Mouse (Mus musculus) testis, adult 2 months (tissue): ENCODE results near the gene Hist2h2ab. TPM values are rescaled to one million over a fixed set of nuclear protein-coding genes. Genes with fewer than 3 reads are reported as not detected.
A peak's percentile ranks its signal among the peaks of the same experiment; 100 is the strongest.
"Not testable (repeated sequence)": the region's sequence is repeated elsewhere in the genome, so short reads cannot be mapped to it uniquely, and the experiment has no call there.

Experiments used
- H3K27ac ChIP-seq: fragments of 200-500 bp; 2 replicates; pipeline ENCODE4 v1.5.1; 2012; ENCODE audit warnings: low read depth, low read length; ENCODE audit not compliant: control insufficient read depth, insufficient read depth
- H3K27me3 ChIP-seq: fragments of 200-500 bp; 2 replicates; pipeline ENCODE4 v1.6.1; 2012; ENCODE audit warnings: mild to moderate bottlenecking, low read length, moderate library complexity; ENCODE audit not compliant: control insufficient read depth, insufficient read depth
- H3K36me3 ChIP-seq: fragments of 200-500 bp; 2 replicates; pipeline ENCODE4 v1.6.1; 2012; ENCODE audit warnings: mild to moderate bottlenecking, low read length; ENCODE audit not compliant: control insufficient read depth, insufficient read depth
- H3K4me1 ChIP-seq: fragments of 200-500 bp; 2 replicates; pipeline ENCODE4 v1.6.1; 2012; ENCODE audit warnings: low read length; ENCODE audit not compliant: control insufficient read depth, insufficient read depth
- H3K4me3 ChIP-seq: fragments of 200-500 bp; 2 replicates; pipeline ENCODE4 v1.5.1; 2012; ENCODE audit warnings: low read depth, mild to moderate bottlenecking, low read length, moderate library complexity, mixed read lengths; ENCODE audit not compliant: control insufficient read depth
- CTCF ChIP-seq: fragments of 200-500 bp; IDR thresholded peaks from 2 replicates; pipeline ENCODE4 v1.5.1; 2012; ENCODE audit warnings: low read depth, mild to moderate bottlenecking, inconsistent platforms, low read length, moderate library complexity; ENCODE audit not compliant: control insufficient read depth, insufficient read depth, insufficient replicate concordance
- POLR2A ChIP-seq: fragments of 200-500 bp; IDR thresholded peaks from 2 replicates; pipeline ENCODE4 v1.6.1; 2012; ENCODE audit warnings: low read depth, mild to moderate bottlenecking, inconsistent platforms, low read length, moderate library complexity; ENCODE audit not compliant: control insufficient read depth
- polyA plus RNA-seq: library from polyadenylated mRNA; depleted of rRNA; stranded (reverse); fragments of >200 nt; gene quantifications from 2 replicates; pipeline ENCODE4 v1.2.3, GENCODE M21; 2012; rRNA removed

Gene Hist2h2ab
- polyA plus RNA-seq, 1 experiment = 3.7 TPM

DNA sequence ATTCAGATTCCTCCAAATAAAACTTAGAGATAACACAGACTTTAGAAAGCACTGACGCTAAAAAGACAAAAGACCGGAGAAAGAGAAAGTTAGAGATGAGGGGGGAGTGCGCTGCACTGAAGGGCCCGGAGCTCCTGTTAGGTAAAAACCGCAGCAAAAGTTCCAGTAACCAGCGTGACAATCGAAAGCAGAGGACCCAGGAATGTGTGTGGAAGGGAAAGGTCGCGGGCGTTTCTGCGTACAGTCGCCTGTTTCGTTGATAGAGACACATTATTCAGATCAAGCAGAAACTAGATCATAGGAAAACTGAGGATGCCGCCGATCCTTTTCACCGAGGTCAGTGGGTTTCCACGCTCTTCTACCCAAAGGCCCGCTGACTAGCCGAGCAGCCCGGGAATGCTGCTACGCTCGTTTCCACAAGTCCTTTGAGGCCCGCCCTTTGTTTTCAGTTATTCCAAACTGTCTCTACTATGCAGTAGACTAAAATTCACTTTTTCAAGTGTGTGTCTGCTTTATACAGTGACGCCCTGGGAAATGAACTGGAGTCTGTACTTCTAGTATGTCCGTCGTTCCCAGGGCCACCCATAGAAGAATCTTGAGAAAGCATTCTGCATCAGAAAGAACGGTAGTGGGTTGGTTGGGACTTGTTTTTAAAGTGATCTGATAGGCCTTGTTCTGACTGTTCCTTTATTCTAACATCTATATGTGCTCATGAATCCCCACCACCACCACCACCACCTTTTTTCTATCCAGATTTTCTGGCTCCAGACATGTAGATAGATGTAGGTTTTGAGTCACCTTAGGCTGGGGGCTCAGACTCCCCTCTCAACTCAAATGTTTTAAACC is 44.1 kb downstream of the Hist2h2ab start:
- Histone ChIP-seq H3K36me3 (no peaks in the 10 kb centered on the region), H3K27ac (peak overlapping the region; percentile 51), H3K4me3 (peak overlapping the region; percentile 51), H3K27me3 (no peaks in the 10 kb centered on the region; the same call in 1 of the 2 replicates), H3K4me1 (peaks cover 9% of the 10 kb centered on the region)
- TF ChIP-seq POLR2A = no peak
- TF ChIP-seq CTCF = no peak

DNA sequence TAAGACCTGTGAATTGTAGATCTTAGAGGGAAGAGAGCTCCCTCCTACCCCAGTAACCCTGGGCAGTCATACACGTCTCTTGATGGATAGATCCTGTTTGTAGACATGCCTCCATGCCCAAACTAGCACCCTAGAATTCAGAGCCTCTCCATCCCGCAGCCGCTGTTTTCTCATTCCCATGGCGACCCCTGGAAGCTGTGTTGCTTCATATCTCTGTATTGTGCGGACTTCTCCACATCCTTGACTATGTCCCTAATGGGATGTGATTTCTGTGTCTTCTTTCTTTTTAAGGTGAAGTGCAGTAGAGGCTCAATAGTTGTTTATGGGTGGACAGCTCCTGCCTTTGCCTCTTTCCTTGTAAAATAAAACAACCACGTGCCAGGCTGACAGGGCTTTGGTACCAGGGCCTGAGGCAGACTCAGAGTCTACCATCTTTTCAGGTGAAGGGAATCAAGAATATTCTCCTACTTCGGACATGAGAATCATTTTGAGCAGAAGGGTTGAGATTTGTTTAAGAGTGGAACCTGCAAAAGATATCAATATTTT is 44.8 kb downstream of the Hist2h2ab start:
- no peak overlapping the region for H3K27ac ChIP-seq
- TF ChIP-seq CTCF = no peak
- no peak for TF ChIP-seq POLR2A
- peaks cover 12% of the 10 kb centered on the region for H3K4me1 ChIP-seq
- no peak overlapping the region for H3K4me3 ChIP-seq
- no peaks in the 10 kb centered on the region; the same call in 1 of the 2 replicates for H3K27me3 ChIP-seq
- no peaks in the 10 kb centered on the region for H3K36me3 ChIP-seq

DNA sequence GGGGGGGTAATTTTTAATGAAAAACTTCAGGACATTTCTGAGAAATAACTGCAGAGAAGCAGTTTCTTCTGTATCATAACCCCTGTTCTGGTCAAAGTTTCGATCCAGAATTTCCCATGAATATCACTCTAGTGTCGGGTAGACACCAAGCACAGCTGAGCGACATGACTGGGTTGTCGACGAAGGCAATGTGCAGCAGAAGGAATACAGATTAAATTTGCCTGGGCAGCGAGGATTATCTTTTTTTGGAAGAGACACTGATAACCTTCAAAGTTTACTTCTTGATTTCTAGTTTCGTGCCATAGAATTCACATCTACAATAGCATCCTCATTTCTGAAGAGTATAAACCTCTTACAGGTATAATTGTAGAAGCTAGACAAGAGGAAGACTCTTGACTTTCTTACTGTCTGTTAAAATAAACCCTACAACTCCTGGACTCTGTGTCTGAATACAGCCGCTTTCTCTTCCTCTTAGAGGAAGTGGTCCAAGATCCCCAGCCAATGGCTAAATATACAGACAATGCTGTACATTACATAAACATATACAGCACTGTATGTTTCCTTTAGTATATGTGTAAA is 46.6 kb downstream of the Hist2h2ab start:
- Histone ChIP-seq H3K27me3 (no peaks in the 10 kb centered on the region; the same call in 1 of the 2 replicates), H3K4me1 (peaks cover 17% of the 10 kb centered on the region), H3K36me3 (no peaks in the 10 kb centered on the region)

DNA sequence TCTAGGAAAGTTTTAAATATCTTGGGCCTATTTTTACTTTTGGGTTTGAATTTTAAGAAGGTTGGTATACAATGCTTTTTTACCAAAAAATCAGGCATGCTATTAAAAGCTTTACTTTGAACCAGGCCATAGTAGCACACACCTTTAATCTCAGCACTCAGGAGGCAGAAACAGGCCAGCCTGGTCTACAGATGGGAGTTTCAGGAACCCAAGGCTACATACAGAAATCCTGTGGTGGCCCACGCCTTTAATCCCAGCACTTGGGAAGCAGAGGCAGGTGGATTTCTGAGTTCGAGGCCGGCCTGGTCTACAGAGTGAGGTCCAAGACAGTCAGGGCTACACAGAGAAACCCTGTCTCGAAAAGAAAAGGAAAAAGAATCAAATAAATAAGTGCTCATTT is 47.9 kb downstream of the Hist2h2ab start:
- Histone ChIP-seq H3K4me3 (no peak overlapping the region), H3K27me3 (no peaks in the 10 kb centered on the region; the same call in 1 of the 2 replicates), H3K4me1 (peaks cover 16% of the 10 kb centered on the region), H3K27ac (no peak overlapping the region; the same call in 1 of the 2 replicates), H3K36me3 (no peaks in the 10 kb centered on the region)
- TF ChIP-seq CTCF = no peak
- no peak for TF ChIP-seq POLR2A

More for the DNA sequence above, 46.6 kb downstream of the Hist2h2ab start:
- H3K27ac ChIP-seq = no peak overlapping the region
- no peak overlapping the region for H3K4me3 ChIP-seq
- TF ChIP-seq CTCF (no peak), POLR2A (no peak)

DNA sequence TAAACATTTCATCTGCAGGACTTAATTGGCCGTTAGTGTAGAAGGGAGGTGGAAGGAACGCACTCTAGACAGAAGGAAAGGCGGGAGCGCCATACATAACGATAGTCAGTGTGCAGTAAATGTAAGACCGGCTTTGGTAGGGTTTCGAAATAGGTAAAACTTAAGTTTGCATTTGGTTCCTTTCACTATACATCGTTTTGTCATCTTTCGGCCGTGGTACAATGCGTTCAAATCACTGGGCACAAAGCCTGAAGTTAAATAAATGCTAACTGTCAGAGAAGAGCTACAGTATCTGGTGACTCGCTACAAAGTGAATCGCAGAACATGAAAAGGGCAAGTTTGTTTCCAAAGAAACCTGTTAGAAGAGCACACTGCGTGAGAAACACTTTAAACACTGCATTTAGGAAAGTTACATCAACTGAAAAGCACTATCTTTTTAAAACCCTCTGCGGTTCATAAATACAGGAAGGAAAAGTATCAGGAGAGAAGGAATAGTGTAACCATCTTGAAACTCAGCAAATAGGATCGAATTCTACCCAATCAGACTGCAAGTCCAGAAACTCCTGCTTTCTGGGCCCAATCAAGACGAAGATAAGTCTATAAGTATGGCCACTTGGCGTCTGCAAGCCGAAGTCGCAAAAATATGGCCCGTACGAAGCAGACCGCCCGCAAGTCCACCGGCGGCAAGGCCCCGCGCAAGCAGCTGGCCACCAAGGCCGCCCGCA is 48.5 kb downstream of the Hist2h2ab start, which contains the start of gene Hist2h3b:
Hist2h3b (plus strand) TSS at position 604 of the 725 bp plus-strand sequence.
- TF ChIP-seq POLR2A (peak; percentile 60; the same call in 1 of the 2 replicates), CTCF (no peak)
- H3K27me3 ChIP-seq = no peaks in the 10 kb centered on the region; the same call in 1 of the 2 replicates
- peak within 1 kb of the TSS; percentile 83 for H3K4me3 ChIP-seq
- H3K36me3 ChIP-seq = no peaks in the 10 kb centered on the region
- peaks cover 16% of the 10 kb centered on the region for H3K4me1 ChIP-seq
- peak within 1 kb of the TSS; percentile 82 for H3K27ac ChIP-seq

DNA sequence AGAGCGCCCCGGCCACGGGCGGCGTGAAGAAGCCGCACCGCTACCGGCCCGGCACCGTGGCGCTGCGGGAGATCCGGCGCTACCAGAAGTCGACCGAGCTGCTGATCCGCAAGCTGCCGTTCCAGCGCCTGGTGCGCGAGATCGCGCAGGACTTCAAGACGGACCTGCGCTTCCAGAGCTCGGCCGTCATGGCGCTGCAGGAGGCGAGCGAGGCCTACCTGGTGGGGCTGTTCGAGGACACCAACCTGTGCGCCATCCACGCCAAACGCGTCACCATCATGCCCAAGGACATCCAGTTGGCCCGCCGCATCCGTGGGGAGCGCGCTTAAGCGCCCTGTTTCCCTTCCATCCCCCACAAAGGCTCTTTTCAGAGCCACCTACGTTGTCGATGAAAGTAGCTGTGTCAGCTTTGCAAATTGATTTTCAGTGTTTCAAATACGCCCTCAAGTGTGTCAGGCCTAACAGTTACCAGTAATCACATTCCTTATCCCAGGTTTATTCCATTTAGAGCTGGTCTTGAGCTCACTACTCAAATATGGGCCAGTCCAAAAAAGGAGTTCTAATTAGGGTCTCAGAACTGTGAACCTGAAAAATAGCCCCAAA is 49.2 kb downstream of the Hist2h2ab start:
- Histone ChIP-seq H3K27ac (peak overlapping the region; percentile 82), H3K4me1 (peaks cover 14% of the 10 kb centered on the region), H3K4me3 (peak overlapping the region; percentile 72)
- H3K27me3 ChIP-seq, H3K36me3 ChIP-seq: not testable (repeated sequence)

Other genes starting within 250 kb of the Hist2h2ab start
- gene Plekho1, start 223.9 kb upstream of the Hist2h2ab start, polyA plus RNA-seq = 43.8 and 55.7 TPM in 2 replicates
- gene Vps45, start 161.4 kb upstream of the Hist2h2ab start, polyA plus RNA-seq = 3.3 and 4.1 TPM in 2 replicates
- 46.0 and 46.1 TPM in 2 replicates for gene Otud7b, start 115.3 kb upstream of the Hist2h2ab start, polyA plus RNA-seq
- 0.93 and 1.1 TPM in 2 replicates for gene Mtmr11, start 57.9 kb upstream of the Hist2h2ab start, polyA plus RNA-seq
- 141 and 143 TPM in 2 replicates for gene Sf3b4, start 47.5 kb upstream of the Hist2h2ab start, polyA plus RNA-seq
- 0.54 and 1.7 TPM in 2 replicates for gene Sv2a, start 38.7 kb upstream of the Hist2h2ab start, polyA plus RNA-seq
- gene Bola1, start 156 bp upstream of the Hist2h2ab start, polyA plus RNA-seq = 38.3 and 47.3 TPM in 2 replicates
- gene Hist2h2ac, start 1.0 kb downstream of the Hist2h2ab start, polyA plus RNA-seq = 7.3 and 9.4 TPM in 2 replicates
- 11.3 and 13.0 TPM in 2 replicates for gene Hist2h2be, start 1.3 kb downstream of the Hist2h2ab start, polyA plus RNA-seq
- 18.0 and 18.3 TPM in 2 replicates for gene Hist2h3c2, start 19.3 kb downstream of the Hist2h2ab start, polyA plus RNA-seq
- gene Hist2h2aa2, start 20.4 kb downstream of the Hist2h2ab start, polyA plus RNA-seq = 37.8 and 209 TPM in 2 replicates
- gene Hist2h2aa1, start 25.6 kb downstream of the Hist2h2ab start, polyA plus RNA-seq = 1,076 and 1,288 TPM in 2 replicates
- not detected in 2 replicates for gene Hist2h3c1, start 26.8 kb downstream of the Hist2h2ab start, polyA plus RNA-seq
- gene Hist2h4, start 43.4 kb downstream of the Hist2h2ab start, polyA plus RNA-seq = 0.42 and 0.43 TPM in 2 replicates
- 5.0 and 6.2 TPM in 2 replicates for gene Hist2h3b, start 48.8 kb downstream of the Hist2h2ab start, polyA plus RNA-seq
- gene Hist2h2bb, start 49.9 kb downstream of the Hist2h2ab start, polyA plus RNA-seq = 1.4 and 1.6 TPM in 2 replicates
- 0.19 and 0.23 TPM in 2 replicates for gene Fcgr1, start 74.1 kb downstream of the Hist2h2ab start, polyA plus RNA-seq
- 4.7 and 5.5 TPM in 2 replicates for gene BC107364, start 232.4 kb downstream of the Hist2h2ab start, polyA plus RNA-seq